Mouse (Mus musculus) CH12.LX (cell line): Measurements from ENCODE around the gene Psmb1. TPM values are rescaled to one million over a fixed set of nuclear protein-coding genes. Genes with fewer than 3 reads are reported as not detected.

Experiments
- DNase-seq: peaks from one replicate; pipeline ENCODE4 v3.0.0-alpha.2; 2013; ENCODE audit errors: extremely low read depth
- H3K27ac ChIP-seq: 2 replicates; pipeline ENCODE4 v1.5.1; 2012; ENCODE audit warnings: low read depth, mild to moderate bottlenecking, control low read depth, moderate library complexity; ENCODE audit not compliant: insufficient read depth
- H3K27me3 ChIP-seq: replicated peaks from 2 replicates; pipeline ENCODE3; 2012; ENCODE audit warnings: inconsistent platforms
- H3K36me3 ChIP-seq, 2 experiments: replicated peaks in 1 of 2; 2 replicates each; pipeline versions ENCODE3 to v1.6.1; 2012; ENCODE audit warnings: inconsistent platforms in 1 of 2, low read length in 1 of 2, mild to moderate bottlenecking in 1 of 2, mixed read lengths in 1 of 2, moderate library complexity in 1 of 2; ENCODE audit not compliant: control insufficient read depth in 1 of 2, insufficient read depth in 1 of 2
- H3K4me1 ChIP-seq, 2 experiments: 2 replicates each; pipeline ENCODE4 v1.6.1; 2012; ENCODE audit warnings: inconsistent platforms in 1 of 2, moderate library complexity in 1 of 2; ENCODE audit not compliant: insufficient read depth in 2 of 2, control insufficient read depth in 1 of 2
- H3K4me2 ChIP-seq: 2 replicates; pipeline ENCODE4 v1.6.1; 2012; ENCODE audit warnings: low read depth, mild to moderate bottlenecking, control low read depth; ENCODE audit not compliant: poor library complexity, insufficient read depth, severe bottlenecking
- H3K4me3 ChIP-seq, 3 experiments: fragments of 150-350 bp in 1 of 3; sonication (generic) in 1 of 3; replicated peaks in 1 of 3; 2 replicates each; pipeline versions ENCODE3 to v1.5.1; 2011 to 2012; ENCODE audit warnings: low read depth in 2 of 3, low read length in 2 of 3, mild to moderate bottlenecking in 2 of 3, moderate library complexity in 2 of 3, control low read depth in 1 of 3, improper control_type of control experiment in 1 of 3, inconsistent platforms in 1 of 3, mixed read lengths in 1 of 3; ENCODE audit not compliant: poor library complexity in 1 of 3
- H3K79me2 ChIP-seq: replicated peaks from 2 replicates; pipeline ENCODE4 v1.6.1; 2012; ENCODE audit warnings: mild to moderate bottlenecking, moderate library complexity; ENCODE audit not compliant: control insufficient read depth, poor library complexity, insufficient read depth, severe bottlenecking; ENCODE audit errors: extremely low read depth
- H3K9ac ChIP-seq: 2 replicates; pipeline ENCODE4 v1.6.1; 2012; ENCODE audit warnings: low read depth, mild to moderate bottlenecking, control low read depth, moderate library complexity; ENCODE audit not compliant: insufficient read depth
- H3K9me3 ChIP-seq: replicated peaks from 2 replicates; pipeline ENCODE3; 2012; ENCODE audit warnings: low read length, inconsistent platforms, mixed read lengths
- E2F4 ChIP-seq: IDR thresholded peaks from 2 replicates; pipeline ENCODE4 v1.6.1; 2011; ENCODE audit warnings: low read depth, low read length, improper control_type of control experiment; ENCODE audit not compliant: insufficient replicate concordance
- ELF1 ChIP-seq: IDR thresholded peaks from 2 replicates; pipeline ENCODE4 v1.6.1; 2014; ENCODE audit warnings: low read depth, mild to moderate bottlenecking, inconsistent platforms, low read length, improper control_type of control experiment
- GABPA ChIP-seq: IDR thresholded peaks from 2 replicates; pipeline ENCODE4 v1.6.1; 2012; ENCODE audit warnings: low read depth, low read length, improper control_type of control experiment, inconsistent platforms; ENCODE audit not compliant: insufficient replicate concordance
- HCFC1 ChIP-seq: IDR thresholded peaks from 2 replicates; pipeline ENCODE4 v1.6.1; 2012; ENCODE audit warnings: low read depth, mild to moderate bottlenecking, inconsistent platforms, low read length, improper control_type of control experiment
- IRF4 ChIP-seq: IDR thresholded peaks from 2 replicates; pipeline ENCODE4 v1.6.1; 2014; ENCODE audit warnings: low read depth, mild to moderate bottlenecking, inconsistent platforms, low read length, improper control_type of control experiment
- JUN ChIP-seq: IDR thresholded peaks from 2 replicates; pipeline ENCODE4 v1.6.1; 2011; ENCODE audit warnings: low read depth, mild to moderate bottlenecking, low read length, improper control_type of control experiment, moderate library complexity; ENCODE audit not compliant: insufficient read depth
- JUND ChIP-seq: conservative IDR thresholded peaks from 2 replicates; pipeline ENCODE4 v1.6.1; 2011; ENCODE audit warnings: low read depth, low read length, improper control_type of control experiment
- KAT2A ChIP-seq: IDR thresholded peaks from 2 replicates; pipeline ENCODE4 v1.6.1; 2012; ENCODE audit warnings: low read length, improper control_type of control experiment, inconsistent platforms; ENCODE audit not compliant: insufficient replicate concordance
- MAFK ChIP-seq: IDR thresholded peaks from 2 replicates; pipeline ENCODE4 v1.6.1; 2011; ENCODE audit warnings: low read length, improper control_type of control experiment; ENCODE audit not compliant: insufficient replicate concordance
- MAZ ChIP-seq: IDR thresholded peaks from 2 replicates; pipeline ENCODE4 v1.6.1; 2012; ENCODE audit warnings: low read depth, mild to moderate bottlenecking, inconsistent platforms, low read length, improper control_type of control experiment, moderate library complexity
- MEF2A ChIP-seq: IDR thresholded peaks from 2 replicates; pipeline ENCODE4 v1.6.1; 2014; ENCODE audit warnings: low read depth, mild to moderate bottlenecking, inconsistent platforms, low read length, improper control_type of control experiment, borderline replicate concordance
- NELFE ChIP-seq: IDR thresholded peaks from 2 replicates; pipeline ENCODE4 v1.6.1; 2011; ENCODE audit warnings: low read depth, low read length, improper control_type of control experiment
- NRF1 ChIP-seq: IDR thresholded peaks from 2 replicates; pipeline ENCODE4 v1.6.1; 2014; ENCODE audit warnings: low read depth, mild to moderate bottlenecking, inconsistent platforms, low read length, improper control_type of control experiment, moderate library complexity
- PAX5 ChIP-seq: IDR thresholded peaks from 2 replicates; pipeline ENCODE4 v1.6.1; 2012; ENCODE audit warnings: low read length, inconsistent platforms, mixed read lengths
- SIN3A ChIP-seq: IDR thresholded peaks from 2 replicates; pipeline ENCODE4 v1.6.1; 2012; ENCODE audit warnings: low read length, improper control_type of control experiment, inconsistent platforms
- SMC3 ChIP-seq: IDR thresholded peaks from 2 replicates; pipeline ENCODE4 v1.6.1; 2011; ENCODE audit warnings: low read depth, low read length, improper control_type of control experiment
- TBP ChIP-seq: conservative IDR thresholded peaks from 2 replicates; pipeline ENCODE4 v1.6.1; 2011; ENCODE audit warnings: low read depth, low read length, improper control_type of control experiment
- UBTF ChIP-seq: IDR thresholded peaks from 2 replicates; pipeline ENCODE4 v1.6.1; 2012; ENCODE audit warnings: low read depth, mild to moderate bottlenecking, inconsistent platforms, low read length, improper control_type of control experiment, moderate library complexity
- USF2 ChIP-seq: conservative IDR thresholded peaks from 2 replicates; pipeline ENCODE4 v1.6.1; 2011; ENCODE audit warnings: low read depth, low read length, improper control_type of control experiment
- ZKSCAN1 ChIP-seq: IDR thresholded peaks from 2 replicates; pipeline ENCODE4 v1.6.1; 2012; ENCODE audit warnings: low read depth, inconsistent platforms, low read length, improper control_type of control experiment, borderline replicate concordance
- ZMIZ1 ChIP-seq: IDR thresholded peaks from 2 replicates; pipeline ENCODE4 v1.6.1; 2012; ENCODE audit warnings: low read depth, mild to moderate bottlenecking, inconsistent platforms, low read length, improper control_type of control experiment
- ZNF384 ChIP-seq: IDR thresholded peaks from 2 replicates; pipeline ENCODE4 v1.6.1; 2012; ENCODE audit warnings: low read depth, low read length, improper control_type of control experiment, inconsistent platforms
- dilution Hi-C: fragments of 300-500 bp; cut with MboI; formaldehyde crosslinking; loops from 2 replicates; pipeline ENCODE4 v1.14.3; 2020; ENCODE audit warnings: low sequenced_read_pairs; ENCODE audit not compliant: extremely low pct_unique_long_range_greater_than_20kb, extremely low pct_ligation_motif_present
- in situ Hi-C: fragments of 300-500 bp; cut with MboI; formaldehyde crosslinking; loops from 3 replicates; pipeline ENCODE4 v1.14.3; 2019; ENCODE audit warnings: low sequenced_read_pairs, low pct_ligation_motif_present, low pct_unique_long_range_greater_than_20kb, mixed read lengths
- polyA plus RNA-seq: library from polyadenylated mRNA; unstranded; fragments of >175 nt; gene quantifications from 2 replicates; pipeline ENCODE4 v1.2.1, GENCODE M21; 2012; ENCODE audit warnings: low read depth; ENCODE audit not compliant: insufficient read length
- total RNA-seq, 2 experiments: library from RNA; depleted of rRNA; stranded (reverse); fragments of 300-350 nt in 1 of 2; fragments of >200 nt in 1 of 2; gene quantifications; 2 replicates each; pipeline ENCODE4 v1.2.3; 2012 to 2014

The Psmb1 gene
- total and polyA plus RNA-seq, 3 experiments, result 186 to 416 (median 212) TPM

DNA sequence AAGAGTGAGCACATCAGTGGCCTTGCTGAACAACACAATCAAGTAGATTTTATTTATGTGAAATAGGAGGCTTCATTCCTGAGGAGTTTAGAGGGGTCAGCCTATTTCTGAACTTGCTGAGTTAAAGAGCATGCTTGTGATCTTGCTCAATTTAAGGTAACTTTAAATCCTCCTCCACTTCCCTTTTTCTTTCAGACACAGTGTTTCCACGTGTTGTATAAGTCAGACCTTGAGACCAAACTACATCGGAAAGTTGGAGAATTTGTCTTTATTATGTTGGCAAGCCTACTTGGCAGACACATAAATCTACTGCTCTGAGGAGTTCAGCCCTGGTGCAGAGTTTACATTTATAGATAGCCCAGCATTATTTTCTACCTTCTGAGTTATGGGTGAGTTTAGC lies 29.3 kb upstream of the Psmb1 start:
- peaks cover 12 to 22% of the 10 kb centered on the region in 2 experiments for H3K36me3 ChIP-seq
- TF ChIP-seq E2F4 (no peak), NRF1 (no peak), USF2 (no peak), UBTF (no peak), MEF2A (no peak), MAZ (no peak)
- no peaks in the 10 kb centered on the region for H3K27me3 ChIP-seq
- dilution Hi-C loops, result no loop called here
- H3K9me3 ChIP-seq, result peaks cover 3% of the 10 kb centered on the region
- H3K4me2 ChIP-seq, result no peak overlapping the region
- H3K27ac ChIP-seq, result no peak overlapping the region
- H3K4me3 ChIP-seq, result no peak overlapping the region
- H3K4me1 ChIP-seq, result peaks cover 4 to 39% of the 10 kb centered on the region in 2 experiments; a peak in 3 of 4 replicates
- in situ Hi-C loops, result loop anchor here (25.0 kb wide), 1 partner anchor 183 kb away; the partner anchor contains the start of gene Chd1
- H3K79me2 ChIP-seq, result peaks cover 22% of the 10 kb centered on the region
- no peak overlapping the region for H3K9ac ChIP-seq
- no peak for DNase-seq

DNA sequence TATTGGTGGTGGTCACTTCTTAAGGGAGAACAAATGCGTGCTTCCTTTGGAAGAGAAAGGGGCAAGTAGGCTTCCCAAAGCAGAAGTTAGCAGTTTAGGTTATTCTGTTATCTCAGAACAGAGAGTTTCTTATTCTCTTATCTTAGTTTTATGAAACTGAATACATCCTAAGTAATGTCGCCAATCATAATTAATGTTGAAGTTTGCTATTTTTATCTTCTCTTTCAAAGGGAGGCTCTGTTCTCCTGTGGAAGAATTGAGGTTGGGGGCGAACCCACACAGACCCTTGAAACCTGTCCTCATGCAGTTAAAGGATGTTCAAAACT lies 28.2 kb upstream of the Psmb1 start:
- no peak for DNase-seq
- dilution Hi-C loops, result no loop called here
- H3K4me2 ChIP-seq, result peak overlapping the region; percentile 90
- H3K27ac ChIP-seq, result no peak overlapping the region
- in situ Hi-C loops, result loop anchor here (25.0 kb wide), 1 partner anchor 185 kb away; the partner anchor contains the start of gene Chd1
- H3K79me2 ChIP-seq, result peaks cover 24% of the 10 kb centered on the region
- no peaks in the 10 kb centered on the region for H3K9me3 ChIP-seq
- H3K4me1 ChIP-seq, result peaks cover 4 to 39% of the 10 kb centered on the region in 2 experiments; a peak in 3 of 4 replicates
- peaks cover 16 to 33% of the 10 kb centered on the region in 2 experiments for H3K36me3 ChIP-seq
- peak overlapping the region; percentile 70 for H3K9ac ChIP-seq
- no peaks in the 10 kb centered on the region for H3K27me3 ChIP-seq
- H3K4me3 ChIP-seq, result peak overlapping the region; percentile 82 to 89 (median 88)
- no peak for TF ChIP-seq ZKSCAN1
- no peak for TF ChIP-seq GABPA
- no peak for TF ChIP-seq ZNF384
- no peak for TF ChIP-seq HCFC1
- no peak for TF ChIP-seq TBP
- TF ChIP-seq PAX5, result no peak
- TF ChIP-seq SIN3A, result no peak
- no peak for TF ChIP-seq SMC3
- TF ChIP-seq JUND, result no peak
- TF ChIP-seq ELF1, result no peak
- no peak for TF ChIP-seq NELFE
- TF ChIP-seq IRF4, result no peak
- TF ChIP-seq MAFK, result no peak
- no peak for TF ChIP-seq JUN
- TF ChIP-seq KAT2A, result no peak
- no peak for TF ChIP-seq ZMIZ1
- TF ChIP-seq USF2, result no peak
